Mouse (Mus musculus) ovary, adult 18-20 months (tissue): ENCODE data around the gene Psmd13.

Source experiments
- DNase-seq: peaks from one replicate; pipeline ENCODE4 v3.0.0; 2022; ENCODE audit warnings: low spot score, mixed read lengths

The Psmd13 gene

DNA sequence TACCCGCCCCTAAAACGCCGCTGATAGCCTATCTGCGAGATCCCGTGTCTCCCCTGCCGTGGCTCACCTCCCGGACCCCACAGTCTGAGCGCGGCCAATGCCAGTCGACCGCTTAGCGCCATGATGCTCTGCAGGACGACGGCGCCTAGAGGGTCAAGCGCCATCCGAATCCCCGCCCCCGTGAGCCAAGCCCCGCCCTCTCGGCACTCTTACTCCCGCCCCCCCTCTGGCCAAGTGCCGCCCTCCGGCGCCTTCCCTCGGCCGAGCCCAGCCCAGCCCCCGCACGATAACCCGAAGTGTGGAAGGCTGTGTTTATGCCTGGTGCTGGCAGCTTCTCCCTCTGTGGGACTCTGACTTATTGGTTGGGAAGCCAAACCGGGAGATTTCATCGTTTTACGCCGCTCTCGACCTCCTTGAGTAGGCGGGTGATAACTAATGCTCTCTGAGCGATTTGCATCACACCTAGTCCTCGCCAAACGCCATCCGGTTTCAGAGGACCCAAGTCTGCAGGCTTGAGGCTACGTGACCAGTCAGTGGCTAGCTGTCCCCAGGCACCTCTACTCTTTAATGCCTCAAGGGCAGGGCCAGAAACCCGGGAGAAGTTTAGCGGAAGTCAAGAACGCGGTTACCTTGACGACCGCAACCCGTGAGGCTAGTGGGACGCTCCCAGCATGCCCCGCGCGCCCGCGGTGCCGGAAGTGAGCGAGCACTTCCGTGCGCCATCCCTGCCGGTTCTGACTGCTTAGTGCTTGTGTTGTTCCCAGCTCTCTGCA is at the start of gene Psmd13, which contains the start of gene Sirt3:
Gene Psmd13 (plus strand): TSS at position 273 of the 773 bp plus-strand sequence.
Gene Sirt3 (minus strand): TSS at position 614 of the 773 bp plus-strand sequence.
- peak; percentile 88 for DNase-seq

DNA sequence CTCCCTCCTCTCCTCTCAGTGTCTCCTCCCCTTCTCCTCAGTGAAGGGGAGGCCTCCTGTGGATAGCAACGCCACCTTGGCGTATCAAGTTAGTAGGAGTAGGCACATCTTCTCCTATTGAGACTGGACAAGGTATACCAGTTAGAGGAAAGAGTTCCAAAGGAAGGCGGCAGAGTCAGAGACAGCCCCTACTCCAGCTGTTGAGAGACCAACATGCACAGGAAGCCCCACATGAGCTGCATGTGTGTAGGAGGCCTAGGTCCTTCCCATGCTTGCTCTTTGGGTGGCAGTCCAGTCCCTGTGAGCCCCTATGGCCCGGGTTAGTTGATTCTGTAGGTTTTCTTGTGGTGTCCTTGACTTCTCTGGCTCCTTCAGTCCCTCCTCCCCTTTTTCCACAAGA is 48.4 kb upstream of the Psmd13 start:
- no peak for DNase-seq

GRCm38 (mm10) chr7:140834968-140835757 is 46.6 kb upstream of the Psmd13 start, which contains the start of gene Urah:
Urah (plus strand) TSS chr7:140835018.
- DNase-seq, result no peak

GRCm38 (mm10) chr7:140835758-140836087 is 46.0 kb upstream of the Psmd13 start:
- DNase-seq, result no peak

- DNase-seq, result no peak
Observed at GRCm38 (mm10) chr7:140836243-140837115, 45.3 kb upstream of the Psmd13 start.

DNA sequence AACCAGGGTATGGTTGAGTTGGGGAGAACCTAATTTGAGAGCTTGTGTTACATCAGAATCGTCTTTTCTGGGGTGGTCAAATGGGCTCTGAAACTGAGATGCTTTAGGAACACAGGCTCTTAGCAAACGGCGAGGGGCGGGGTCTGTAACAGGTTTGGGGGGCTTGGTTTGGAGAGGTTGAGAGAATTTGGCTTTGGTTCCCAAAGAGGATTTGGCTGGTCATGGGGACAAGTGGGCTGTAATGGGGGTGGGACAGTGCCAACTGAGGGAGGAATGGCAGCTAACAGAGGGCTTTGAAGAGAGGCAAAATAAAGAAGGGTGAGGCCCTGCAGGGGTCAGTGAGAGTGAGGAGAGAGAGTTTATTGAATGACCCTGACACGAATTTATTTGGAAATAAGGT is 42.2 kb upstream of the Psmd13 start:
- DNase-seq, result no peak

GRCm38 (mm10) chr7:140840750-140841735 is 40.7 kb upstream of the Psmd13 start:
- no peak for DNase-seq

- DNase-seq, result no peak
Observed at GRCm38 (mm10) chr7:140843806-140844205, 38.0 kb upstream of the Psmd13 start.

- DNase-seq, result peak; percentile 65
Observed at GRCm38 (mm10) chr7:140844905-140845665, 36.7 kb upstream of the Psmd13 start, which contains the start of gene Scgb1c1. Scgb1c1 (plus strand) TSS chr7:140845547.

DNA sequence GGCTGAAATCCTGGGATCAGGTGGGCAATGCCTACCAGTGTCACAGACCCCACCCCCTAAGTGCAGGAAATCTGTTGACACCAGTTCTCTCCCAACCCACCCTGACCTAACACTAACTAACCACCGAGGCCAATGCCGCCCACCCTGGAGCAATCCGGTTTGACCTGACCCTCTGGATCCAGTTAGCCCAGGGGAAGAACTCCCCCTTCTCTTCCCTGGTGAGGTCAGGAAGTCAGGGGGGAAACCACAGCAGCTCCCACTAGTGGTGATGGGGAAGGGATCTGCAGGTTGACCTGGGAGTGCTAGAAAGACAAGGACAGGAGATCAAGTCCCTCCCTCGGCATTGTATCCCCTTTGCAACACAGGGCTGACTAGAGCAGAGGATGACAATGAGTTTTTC is 36.1 kb upstream of the Psmd13 start:
- DNase-seq, result no peak

- no peak for DNase-seq
Observed at GRCm38 (mm10) chr7:140846676-140847075, 35.1 kb upstream of the Psmd13 start.

DNA sequence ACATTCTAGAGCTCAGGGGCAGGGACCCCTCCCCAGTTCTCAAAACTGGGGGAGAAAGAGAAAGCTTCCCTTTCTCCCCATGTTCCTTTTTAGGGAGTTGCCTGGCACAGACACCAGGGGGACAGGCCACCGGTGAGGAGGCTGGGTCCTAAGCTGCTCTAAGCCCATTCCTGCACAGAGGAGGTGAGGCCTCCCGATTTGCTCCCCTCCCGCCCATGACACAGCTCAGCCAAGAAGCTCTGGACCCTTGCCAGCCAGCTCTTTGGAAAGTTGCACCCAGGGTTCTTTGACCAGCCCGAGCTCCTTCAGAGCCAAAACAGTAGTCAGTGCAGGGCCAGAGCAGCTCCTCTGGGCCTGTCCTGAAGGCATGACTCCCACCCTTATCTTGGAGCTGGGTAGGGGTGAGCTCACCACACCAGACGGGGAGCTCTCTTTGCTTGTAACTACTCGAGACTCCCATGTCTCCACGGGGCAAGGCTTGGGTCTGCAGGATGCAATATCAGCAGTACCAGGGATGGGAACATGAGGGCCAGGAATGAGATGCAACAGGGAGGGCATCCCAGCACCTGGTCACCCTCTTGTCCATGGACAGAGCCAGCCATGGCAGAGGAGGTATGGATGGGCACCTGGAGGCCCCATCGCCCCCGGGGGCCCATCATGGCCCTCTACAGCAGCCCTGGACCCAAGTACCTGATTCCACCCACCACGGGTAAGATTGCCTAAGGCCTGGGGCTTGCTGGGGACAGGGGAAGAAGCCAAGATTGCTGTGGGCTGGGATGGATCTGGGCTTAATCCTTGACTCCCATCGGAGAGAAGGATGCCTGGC is 33.8 kb upstream of the Psmd13 start, which contains the start of gene Odf3:
Gene Odf3 (plus strand): TSS at position 51 of the 826 bp plus-strand sequence.
- DNase-seq, result peak; percentile 49

DNA sequence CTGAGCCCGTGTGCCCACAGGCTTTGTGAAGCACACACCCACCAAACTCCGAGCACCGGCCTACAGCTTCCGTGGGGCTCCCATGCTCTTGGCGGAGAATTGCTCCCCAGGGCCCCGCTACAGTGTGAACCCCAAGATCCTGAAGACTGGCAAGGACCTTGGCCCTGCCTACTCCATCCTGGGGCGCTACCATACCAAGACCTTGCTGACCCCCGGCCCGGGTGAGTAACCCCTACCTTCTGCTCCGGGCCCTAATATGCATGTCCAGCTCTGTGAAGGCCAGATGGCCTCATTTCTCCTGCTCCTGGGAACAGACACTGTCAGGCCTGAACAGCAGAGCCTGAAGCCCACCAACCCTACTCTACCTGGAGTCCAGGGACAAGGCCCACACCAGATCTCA is 33.2 kb upstream of the Psmd13 start:
- no peak for DNase-seq

- DNase-seq, result no peak
Observed at GRCm38 (mm10) chr7:140851916-140852315, 29.9 kb upstream of the Psmd13 start.

DNA sequence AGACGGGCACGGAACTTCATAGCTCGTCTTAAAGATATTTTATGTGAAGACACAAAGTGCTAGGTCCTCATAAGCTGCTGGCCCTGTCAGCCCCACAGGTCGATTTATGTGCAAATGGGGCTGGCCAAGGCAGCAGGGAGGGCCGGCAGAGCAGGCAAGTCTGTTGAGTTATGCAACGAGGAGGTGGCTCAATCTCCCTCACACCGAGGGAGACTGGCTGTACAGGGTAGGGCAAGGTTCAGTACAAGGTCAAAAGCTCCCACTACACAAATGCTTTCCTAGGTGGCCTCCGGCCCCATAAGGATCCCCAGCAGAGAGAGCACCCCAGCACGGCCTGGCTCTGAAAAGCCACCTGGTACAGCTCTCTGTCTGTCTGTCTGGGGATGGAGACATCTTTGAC is 28.4 kb upstream of the Psmd13 start:
- DNase-seq, result no peak

DNA sequence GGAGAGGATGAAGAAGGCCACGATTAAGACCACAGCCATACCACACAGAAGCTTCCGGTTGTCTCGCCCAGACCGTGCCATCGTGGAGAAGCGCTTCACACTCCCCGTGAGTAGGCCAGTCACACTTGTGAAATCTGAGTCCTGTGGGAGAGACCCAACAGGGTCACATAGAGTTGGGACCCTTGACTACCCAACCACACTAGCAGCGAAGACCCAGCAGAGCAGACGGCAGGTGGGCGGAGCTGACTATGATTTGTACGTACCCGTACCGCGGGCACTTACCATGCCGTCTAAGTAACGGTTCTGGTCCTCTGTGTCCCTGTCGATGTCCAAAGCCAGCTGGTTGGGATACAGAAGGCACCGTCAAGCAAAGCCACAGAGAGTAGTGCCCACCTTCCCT is 27.3 kb upstream of the Psmd13 start:
- DNase-seq, result no peak

DNA sequence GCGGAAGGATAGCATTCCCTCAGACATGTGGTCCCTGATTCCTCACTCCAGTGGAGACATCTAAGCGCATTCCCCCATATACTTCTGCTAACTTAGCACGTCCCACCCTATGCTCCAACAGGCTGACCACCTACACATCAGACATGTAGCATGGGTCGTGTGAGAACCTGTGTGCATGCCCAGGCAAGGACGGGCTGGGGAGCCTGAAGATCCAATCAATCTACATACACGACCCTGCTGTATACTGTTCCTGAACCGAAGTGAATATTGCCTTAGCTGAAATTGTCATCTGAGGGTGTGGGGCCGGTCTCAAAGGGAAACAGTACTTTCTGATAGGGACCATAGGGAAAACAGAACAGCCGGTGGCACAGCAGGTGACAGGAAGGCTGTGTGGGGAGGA is 26.6 kb upstream of the Psmd13 start:
- no peak for DNase-seq

- DNase-seq, result peak; percentile 83
Observed at GRCm38 (mm10) chr7:140855860-140856784, 25.6 kb upstream of the Psmd13 start, which contains the start of gene Gm45785. Gm45785 (minus strand) TSS chr7:140856331.
